ENCODE assay signal across 8 mouse cellular contexts in genomic region chr7:34265876-34266346, GRCm38 (mm10). TPM values are rescaled to one million over a fixed set of nuclear protein-coding genes. Genes with fewer than 3 reads are reported as not detected.
A peak's percentile ranks its signal among the peaks of the same experiment; 100 is the strongest.
DNase-seq lines count a peak whose midpoint lies in the region; ATAC-seq and TF ChIP-seq lines count a peak whose summit lies in the region.

No protein-coding gene starts in this region.

- no peak overlapping the region for H3K4me3 ChIP-seq in liver, postnatal 0 days (ENCODE audit: low read depth, low read length)

- H3K27me3 ChIP-seq in liver, postnatal 0 days (ENCODE audit: insufficient read depth, low read length): no peaks in the 10 kb centered on the region

- H3K9ac ChIP-seq in liver, postnatal 0 days (replicated peaks): peak overlapping the region; percentile 18; the same call in 1 of the 2 replicates

- peak; percentile 61; the same call in 1 of the 2 replicates for TF ChIP-seq EP300 in liver, postnatal 0 days (IDR thresholded peaks at IDR 0.05; ENCODE audit: low read depth)

- H3K9me3 ChIP-seq in liver, postnatal 0 days (ENCODE audit: low read length): no peaks in the 10 kb centered on the region

- DNase-seq in B cell, adult 2 months: peak; percentile 58 to 63
- DNase-seq in adipocyte (ENCODE audit: low spot score): peak; percentile 87
- peak; percentile 62 to 80 for DNase-seq in heart, adult 9 months (ENCODE audit: low spot score in 2 of 2)
- DNase-seq in kidney, postnatal 25 days: peak; percentile 71 to 87
- DNase-seq in liver, postnatal 0 days: peak; percentile 71
- peak; percentile 80 for DNase-seq in right cerebral cortex, adult 18-20 months
- peak; percentile 33 to 66 for DNase-seq in urinary bladder, postnatal 4 days (ENCODE audit: low spot score in 2 of 2)

- H3K4me2 ChIP-seq in liver, postnatal 0 days (ENCODE audit: low read depth, low read length): peak overlapping the region; percentile 26; the same call in 1 of the 2 replicates

- H3K4me1 ChIP-seq in liver, postnatal 0 days (ENCODE audit: insufficient read depth): peaks cover 10% of the 10 kb centered on the region

- peak; percentile 94 for ATAC-seq in common myeloid progenitor, adult 5-6 weeks (replicated peaks; ENCODE audit: low read depth, poor library complexity, severe bottlenecking)
- ATAC-seq in liver, postnatal 0 days: peak; percentile 98

- peak overlapping the region; percentile 81 for H3K27ac ChIP-seq in liver, postnatal 0 days (ENCODE audit: low read depth)

- peaks cover 12% of the 10 kb centered on the region for H3K36me3 ChIP-seq in liver, postnatal 0 days (replicated peaks; ENCODE audit: insufficient read depth, low read length)

- peak; percentile 83 for TF ChIP-seq CTCF in liver, postnatal 0 days (IDR thresholded peaks at IDR 0.05; ENCODE audit: low read depth)

- 30% methylated on average over 5 of the region's 5 CpGs for WGBS in liver, postnatal 0 days (ENCODE audit: insufficient replicate concordance)

RNA-seq across cellular contexts. Expression of gene Gm6096, which starts 15.1 kb away (rescaled TPM):
- total RNA-seq in common myeloid progenitor, adult 5-6 weeks (2017): not detected in 2 replicates
- not detected in 2 replicates for polyA plus RNA-seq in liver, postnatal 0 days (2015; fragmentation: Nextera tagmentation; extraction: Ambion mirVana)

RNA-seq across cellular contexts. Expression of gene Gpi1, which starts 35.8 kb away (rescaled TPM):
- 250 and 350 TPM in 2 replicates for total RNA-seq in common myeloid progenitor, adult 5-6 weeks (2017)
- 173 and 218 TPM in 2 replicates for polyA plus RNA-seq in liver, postnatal 0 days (2015; fragmentation: Nextera tagmentation; extraction: Ambion mirVana)

RNA-seq across cellular contexts. Expression of gene 4931406P16Rik, which starts 47.4 kb away (rescaled TPM):
- 14.6 and 23.7 TPM in 2 replicates for total RNA-seq in common myeloid progenitor, adult 5-6 weeks (2017)
- 9.3 and 10.3 TPM in 2 replicates for polyA plus RNA-seq in liver, postnatal 0 days (2015; fragmentation: Nextera tagmentation; extraction: Ambion mirVana)
